Mouse (Mus musculus) midbrain, embryonic 13.5 days (tissue): Measurements from ENCODE around the gene Wdr66. TPM values are rescaled to one million over a fixed set of nuclear protein-coding genes. Genes with fewer than 3 reads are reported as not detected.

ENCODE experiments used
- ATAC-seq: fragments of 200-750 bp; cut with Nextera tagmentation; 2 replicates; pipeline ENCODE4 v1.8.0; 2017; ENCODE audit warnings: mild to moderate bottlenecking, moderate TSS enrichment, moderate library complexity
- H3K27ac ChIP-seq: fragments of 300-500 bp; sonication (generic); 2 replicates; pipeline ENCODE4 v1.5.1; 2015; ENCODE audit warnings: inconsistent platforms, mild to moderate bottlenecking, moderate library complexity
- H3K27me3 ChIP-seq: fragments of 300-500 bp; sonication (generic); 2 replicates; pipeline ENCODE4 v1.6.1; 2015; ENCODE audit warnings: mild to moderate bottlenecking, inconsistent platforms
- H3K36me3 ChIP-seq: fragments of 300-500 bp; sonication (generic); 2 replicates; pipeline ENCODE4 v1.6.1; 2015; ENCODE audit warnings: mild to moderate bottlenecking, inconsistent platforms
- H3K4me1 ChIP-seq: fragments of 300-500 bp; sonication (generic); replicated peaks from 2 replicates; pipeline ENCODE4 v1.6.1; 2015; ENCODE audit warnings: inconsistent platforms
- H3K4me2 ChIP-seq: fragments of 300-500 bp; sonication (generic); replicated peaks from 2 replicates; pipeline ENCODE4 v1.6.1; 2015; ENCODE audit warnings: moderate library complexity, mild to moderate bottlenecking, inconsistent platforms
- H3K4me3 ChIP-seq: fragments of 300-500 bp; sonication (generic); replicated peaks from 2 replicates; pipeline ENCODE4 v1.5.1; 2015; ENCODE audit warnings: mild to moderate bottlenecking, inconsistent platforms
- H3K9ac ChIP-seq: fragments of 300-500 bp; sonication (generic); replicated peaks from 2 replicates; pipeline ENCODE4 v1.6.1; 2015; ENCODE audit warnings: mild to moderate bottlenecking, inconsistent platforms
- H3K9me3 ChIP-seq: fragments of 300-500 bp; sonication (generic); 2 replicates; pipeline ENCODE4 v1.6.1; 2016; ENCODE audit warnings: mild to moderate bottlenecking, inconsistent platforms
- WGBS: fragments of 180-500 bp; shearing (Covaris S2); methylation state at CpG from one replicate; pipeline ENCODE4 v1.1.7; 2015; 5-methylcytosine and 5-hydroxymethylcytosine counted together
- polyA plus RNA-seq: library from polyadenylated mRNA; unstranded; fragments of >200 nt; fragmentation: Nextera tagmentation; extraction: Ambion mirVana; gene quantifications from 2 replicates; pipeline ENCODE4 v1.2.1, GENCODE M21; 2015

The Wdr66 gene
- polyA plus RNA-seq, 1 experiment from 2014 or later = 1.2 TPM

GRCm38 (mm10) chr5:123298526-123298925 lies 46.6 kb downstream of the Wdr66 start:
- peaks cover 30% of the 10 kb centered on the region for H3K4me1 ChIP-seq
- H3K36me3 ChIP-seq = no peaks in the 10 kb centered on the region
- H3K27me3 ChIP-seq = no peaks in the 10 kb centered on the region
- no peak overlapping the region for H3K27ac ChIP-seq
- ATAC-seq = no peak
- WGBS = 90% methylated on average over 6 of the region's 6 CpGs
- H3K9ac ChIP-seq = no peak overlapping the region
- no peak overlapping the region for H3K4me2 ChIP-seq
- H3K4me3 ChIP-seq = no peak overlapping the region
- H3K9me3 ChIP-seq = no peaks in the 10 kb centered on the region

- WGBS = 56% methylated on average over 8 of the region's 8 CpGs
- Histone ChIP-seq H3K4me1 (peaks cover 30% of the 10 kb centered on the region), H3K4me3 (no peak overlapping the region), H3K36me3 (no peaks in the 10 kb centered on the region), H3K4me2 (no peak overlapping the region), H3K9ac (no peak overlapping the region), H3K27me3 (no peaks in the 10 kb centered on the region), H3K9me3 (no peaks in the 10 kb centered on the region), H3K27ac (0 out of 2 replicates have a peak overlapping the region, but pooled peaks have one; percentile 20)
- peak; percentile 51; the same call in 1 of the 2 replicates for ATAC-seq
Measured at GRCm38 (mm10) chr5:123300496-123301034, 48.7 kb downstream of the Wdr66 start.

GRCm38 (mm10) chr5:123301780-123302521 lies 50.0 kb downstream of the Wdr66 start:
- Histone ChIP-seq H3K27me3 (no peaks in the 10 kb centered on the region), H3K4me3 (no peak overlapping the region), H3K4me2 (no peak overlapping the region; the same call in 1 of the 2 replicates), H3K9me3 (no peaks in the 10 kb centered on the region), H3K36me3 (no peaks in the 10 kb centered on the region), H3K27ac (no peak overlapping the region), H3K9ac (no peak overlapping the region), H3K4me1 (peaks cover 30% of the 10 kb centered on the region)
- WGBS = 23% methylated on average over 20 of the region's 20 CpGs
- no peak for ATAC-seq

GRCm38 (mm10) chr5:123307630-123308282 lies 55.9 kb downstream of the Wdr66 start:
- 62% methylated on average over 18 of the region's 18 CpGs for WGBS

GRCm38 (mm10) chr5:123309816-123310215 lies 57.9 kb downstream of the Wdr66 start:
- no peak overlapping the region for H3K4me2 ChIP-seq
- H3K4me1 ChIP-seq = peaks cover 10% of the 10 kb centered on the region
- no peak overlapping the region for H3K9ac ChIP-seq
- no peak overlapping the region for H3K4me3 ChIP-seq
- H3K27me3 ChIP-seq = no peaks in the 10 kb centered on the region
- no peaks in the 10 kb centered on the region for H3K36me3 ChIP-seq
- ATAC-seq = no peak
- WGBS = 43% methylated on average over 10 of the region's 10 CpGs
- H3K9me3 ChIP-seq = no peaks in the 10 kb centered on the region
- H3K27ac ChIP-seq = no peak overlapping the region

More at GRCm38 (mm10) chr5:123307630-123308282, 55.9 kb downstream of the Wdr66 start:
- no peaks in the 10 kb centered on the region for H3K36me3 ChIP-seq
- H3K9me3 ChIP-seq = no peaks in the 10 kb centered on the region
- no peak overlapping the region for H3K4me3 ChIP-seq
- H3K27me3 ChIP-seq = no peaks in the 10 kb centered on the region
- H3K27ac ChIP-seq = peak overlapping the region; percentile 51; the same call in 1 of the 2 replicates
- peaks cover 10% of the 10 kb centered on the region for H3K4me1 ChIP-seq
- peak; percentile 55; the same call in 1 of the 2 replicates for ATAC-seq
- no peak overlapping the region for H3K9ac ChIP-seq
- no peak overlapping the region for H3K4me2 ChIP-seq

- Histone ChIP-seq H3K27me3 (no peaks in the 10 kb centered on the region), H3K27ac (no peak overlapping the region), H3K9ac (no peak overlapping the region), H3K9me3 (no peaks in the 10 kb centered on the region), H3K4me1 (peaks cover 14% of the 10 kb centered on the region), H3K4me2 (no peak overlapping the region), H3K36me3 (no peaks in the 10 kb centered on the region), H3K4me3 (no peak overlapping the region)
- 61% methylated on average over 7 of the region's 7 CpGs for whole genome bisulfite sequencing
- no peak for ATAC-seq
Measured at GRCm38 (mm10) chr5:123310221-123310620, 58.3 kb downstream of the Wdr66 start.

- peaks cover 22% of the 10 kb centered on the region for H3K4me1 ChIP-seq
- H3K27me3 ChIP-seq = no peaks in the 10 kb centered on the region
- ATAC-seq = no peak
- no peak overlapping the region for H3K9ac ChIP-seq
- no peaks in the 10 kb centered on the region for H3K9me3 ChIP-seq
- 68% methylated on average over 12 of the region's 12 CpGs for WGBS
- H3K4me3 ChIP-seq = no peak overlapping the region
- no peak overlapping the region for H3K27ac ChIP-seq
- no peak overlapping the region for H3K4me2 ChIP-seq
- H3K36me3 ChIP-seq = no peaks in the 10 kb centered on the region
Measured at GRCm38 (mm10) chr5:123313058-123313630, 61.2 kb downstream of the Wdr66 start.

- ATAC-seq = no peak
- Histone ChIP-seq H3K27me3 (no peaks in the 10 kb centered on the region), H3K27ac (no peak overlapping the region), H3K4me1 (peaks cover 23% of the 10 kb centered on the region), H3K4me2 (no peak overlapping the region), H3K9ac (no peak overlapping the region), H3K4me3 (no peak overlapping the region), H3K9me3 (no peaks in the 10 kb centered on the region), H3K36me3 (no peaks in the 10 kb centered on the region)
- WGBS = 62% methylated on average over 11 of the region's 11 CpGs
Measured at GRCm38 (mm10) chr5:123313851-123314380, 62.0 kb downstream of the Wdr66 start.

- 27% methylated on average over 10 of the region's 10 CpGs for WGBS
Measured at GRCm38 (mm10) chr5:123315219-123315866, 63.4 kb downstream of the Wdr66 start.

GRCm38 (mm10) chr5:123317992-123318391 lies 66.1 kb downstream of the Wdr66 start:
- H3K4me3 ChIP-seq = no peak overlapping the region
- H3K4me2 ChIP-seq = no peak overlapping the region
- H3K36me3 ChIP-seq = no peaks in the 10 kb centered on the region
- no peak for ATAC-seq
- H3K27me3 ChIP-seq = no peaks in the 10 kb centered on the region
- no peak overlapping the region for H3K27ac ChIP-seq
- WGBS = 38% methylated on average over 6 of the region's 6 CpGs
- no peaks in the 10 kb centered on the region for H3K9me3 ChIP-seq
- no peak overlapping the region for H3K9ac ChIP-seq
- H3K4me1 ChIP-seq = peaks cover 18% of the 10 kb centered on the region

More at GRCm38 (mm10) chr5:123315219-123315866, 63.4 kb downstream of the Wdr66 start:
- no peaks in the 10 kb centered on the region for H3K27me3 ChIP-seq
- H3K4me1 ChIP-seq = peaks cover 18% of the 10 kb centered on the region
- no peak overlapping the region for H3K9ac ChIP-seq
- no peak overlapping the region for H3K4me3 ChIP-seq
- ATAC-seq = no peak
- no peaks in the 10 kb centered on the region for H3K9me3 ChIP-seq
- no peaks in the 10 kb centered on the region for H3K36me3 ChIP-seq
- H3K4me2 ChIP-seq = no peak overlapping the region
- H3K27ac ChIP-seq = 0 out of 2 replicates have a peak overlapping the region, but pooled peaks have one; percentile 14

GRCm38 (mm10) chr5:123320136-123320535 lies 68.2 kb downstream of the Wdr66 start:
- over 99% methylated on average over 3 of the region's 3 CpGs for WGBS

More at GRCm38 (mm10) chr5:123320136-123320535, 68.2 kb downstream of the Wdr66 start:
- ATAC-seq = no peak
- no peaks in the 10 kb centered on the region for H3K36me3 ChIP-seq
- no peak overlapping the region for H3K9ac ChIP-seq
- H3K27ac ChIP-seq = no peak overlapping the region
- H3K4me2 ChIP-seq = no peak overlapping the region
- no peaks in the 10 kb centered on the region for H3K27me3 ChIP-seq
- H3K9me3 ChIP-seq = no peaks in the 10 kb centered on the region
- peaks cover 26% of the 10 kb centered on the region for H3K4me1 ChIP-seq
- no peak overlapping the region for H3K4me3 ChIP-seq
